Mouse (Mus musculus) midbrain, embryonic 14.5 days (tissue): Measurements from ENCODE around the gene Fam49a. TPM values are rescaled to one million over a fixed set of nuclear protein-coding genes. Genes with fewer than 3 reads are reported as not detected.
A peak's percentile ranks its signal among the peaks of the same experiment; 100 is the strongest.

ENCODE experiments used
- ATAC-seq: fragments of 200-750 bp; cut with Nextera tagmentation; 2 replicates; pipeline ENCODE4 v1.8.0; 2017; ENCODE audit warnings: moderate number of reproducible peaks, moderate library complexity; ENCODE audit not compliant: low FRiP score, low TSS enrichment
- DNase-seq: peaks from one replicate; pipeline ENCODE4 v3.0.0-alpha.2; 2015
- H3K27ac ChIP-seq: fragments of 300-500 bp; sonication (generic); replicated peaks from 2 replicates; pipeline ENCODE4 v1.5.1; 2014; ENCODE audit warnings: mild to moderate bottlenecking, low read depth, low read length, moderate library complexity
- H3K27me3 ChIP-seq: fragments of 300-500 bp; sonication (generic); 2 replicates; pipeline ENCODE4 v1.6.1; 2014; ENCODE audit warnings: low read length, control low read depth, mixed read lengths; ENCODE audit not compliant: control insufficient read depth, insufficient read depth
- H3K36me3 ChIP-seq: fragments of 300-500 bp; sonication (generic); 2 replicates; pipeline ENCODE4 v1.6.1; 2014; ENCODE audit warnings: low read length, control low read depth; ENCODE audit not compliant: control insufficient read depth, insufficient read depth
- H3K4me1 ChIP-seq: fragments of 300-500 bp; sonication (generic); 2 replicates; pipeline ENCODE4 v1.6.1; 2014; ENCODE audit warnings: mild to moderate bottlenecking, antibody characterized with exemption, low read length, control low read depth; ENCODE audit not compliant: control insufficient read depth, insufficient read depth
- H3K4me2 ChIP-seq: fragments of 300-500 bp; sonication (generic); 2 replicates; pipeline ENCODE4 v1.6.1; 2014; ENCODE audit warnings: mild to moderate bottlenecking, low read length, moderate library complexity
- H3K4me3 ChIP-seq: fragments of 300-500 bp; sonication (generic); replicated peaks from 2 replicates; pipeline ENCODE4 v1.5.1; 2014; ENCODE audit warnings: low read depth, low read length
- H3K9ac ChIP-seq: fragments of 300-500 bp; sonication (generic); replicated peaks from 2 replicates; pipeline ENCODE4 v1.6.1; 2014; ENCODE audit warnings: mild to moderate bottlenecking, low read length, moderate library complexity
- H3K9me3 ChIP-seq: fragments of 300-500 bp; sonication (generic); 2 replicates; pipeline ENCODE4 v1.6.1; 2016; ENCODE audit warnings: low read length, control low read depth, mixed read lengths; ENCODE audit not compliant: control insufficient read depth
- WGBS: fragments of 180-500 bp; shearing (Covaris S2); extraction: QIAGEN DNeasy Blood & Tissue Kit; methylation state at CpG from one replicate; pipeline ENCODE4 v1.1.7; 2014; 5-methylcytosine and 5-hydroxymethylcytosine counted together
- polyA plus RNA-seq: library from polyadenylated mRNA; unstranded; fragments of >200 nt; fragmentation: Nextera tagmentation; extraction: Ambion mirVana; gene quantifications from 2 replicates; pipeline ENCODE4 v1.2.1, GENCODE M21; 2014

Fam49a gene
- polyA plus RNA-seq, 1 experiment from 2014 or later: 57.0 TPM

DNA sequence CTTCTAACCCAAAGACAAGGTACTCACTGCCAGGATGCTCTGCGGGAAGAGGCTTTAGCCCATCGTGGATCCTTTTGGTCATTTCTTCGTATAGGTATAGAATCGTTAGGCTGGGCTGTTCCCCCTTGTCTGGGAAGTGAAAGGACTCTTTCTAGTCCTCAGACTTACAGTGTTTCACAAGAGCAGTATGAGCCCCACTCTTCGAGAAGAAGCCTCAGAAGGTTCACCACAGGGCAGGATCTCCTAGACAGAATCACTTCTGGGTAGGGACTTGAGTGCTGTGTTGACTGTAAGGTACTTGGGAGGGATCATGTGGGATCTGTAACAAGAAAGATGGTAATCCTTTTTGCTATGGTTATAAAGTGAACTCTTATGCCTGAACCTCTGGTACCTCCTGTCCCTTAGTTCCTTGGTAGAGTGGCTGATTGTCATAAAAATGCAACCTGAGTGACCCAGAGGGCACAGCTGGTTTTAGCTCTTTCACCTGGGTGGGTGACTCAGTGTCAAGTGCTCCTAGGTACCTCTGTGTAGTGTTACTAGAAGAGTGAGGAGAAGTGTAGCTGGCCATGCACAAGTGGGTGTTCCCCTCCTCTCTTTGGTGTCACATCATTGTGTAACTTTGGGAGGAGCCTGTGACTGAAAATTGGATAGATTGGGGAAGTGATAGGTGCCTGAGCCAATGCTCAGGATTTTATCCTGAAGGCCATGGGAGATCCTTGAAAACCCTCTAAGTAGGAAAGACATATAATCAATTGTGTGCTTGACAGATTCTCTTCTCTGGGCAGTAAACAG is 32.6 kb downstream of the Fam49a start:
- H3K9ac ChIP-seq: no peak overlapping the region
- H3K4me1 ChIP-seq: no peaks in the 10 kb centered on the region
- DNase-seq (no peak), ATAC-seq (no peak)
- H3K27me3 ChIP-seq: no peaks in the 10 kb centered on the region
- no peak overlapping the region for H3K4me3 ChIP-seq
- H3K9me3 ChIP-seq: no peaks in the 10 kb centered on the region
- H3K27ac ChIP-seq: no peak overlapping the region
- 94% methylated on average over 5 of the region's 5 CpGs for WGBS
- H3K4me2 ChIP-seq: no peak overlapping the region
- no peaks in the 10 kb centered on the region for H3K36me3 ChIP-seq

DNA sequence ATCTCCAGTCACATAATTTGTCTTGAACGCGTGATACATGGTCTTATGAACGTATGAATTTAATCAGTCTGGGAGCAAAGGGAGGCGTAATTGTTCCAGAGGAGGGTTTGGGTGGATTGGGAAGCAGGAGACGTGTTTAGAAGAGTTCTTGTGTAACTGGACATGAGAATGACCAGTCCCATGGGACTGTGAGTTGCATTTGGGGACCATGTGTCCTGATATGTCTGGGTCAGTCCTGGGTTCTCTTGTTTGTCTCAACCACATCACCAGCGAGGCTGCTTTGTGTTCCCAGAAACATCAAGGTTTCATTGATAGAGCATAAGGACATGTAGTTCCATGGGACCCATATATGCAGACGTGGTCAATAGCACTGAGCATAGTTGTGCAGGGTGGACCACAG is 36.5 kb downstream of the Fam49a start:
- Histone ChIP-seq H3K9me3 (no peaks in the 10 kb centered on the region), H3K27me3 (no peaks in the 10 kb centered on the region), H3K36me3 (no peaks in the 10 kb centered on the region), H3K4me3 (no peak overlapping the region), H3K9ac (no peak overlapping the region), H3K4me1 (no peaks in the 10 kb centered on the region), H3K27ac (no peak overlapping the region), H3K4me2 (no peak overlapping the region)
- 97% methylated on average over 7 of the region's 7 CpGs for WGBS
- DNase-seq (no peak), ATAC-seq (no peak)

GRCm38 (mm10) chr12:12299303-12299702 is 37.4 kb downstream of the Fam49a start:
- no peaks in the 10 kb centered on the region for H3K9me3 ChIP-seq
- H3K4me2 ChIP-seq: no peak overlapping the region
- no peak overlapping the region for H3K9ac ChIP-seq
- no peaks in the 10 kb centered on the region for H3K4me1 ChIP-seq
- ATAC-seq: no peak
- no peak overlapping the region for H3K27ac ChIP-seq
- no peaks in the 10 kb centered on the region for H3K27me3 ChIP-seq
- no peaks in the 10 kb centered on the region for H3K36me3 ChIP-seq
- DNase-seq: peak; percentile 23
- no peak overlapping the region for H3K4me3 ChIP-seq
- WGBS: 78% methylated on average over 2 of the region's 2 CpGs

GRCm38 (mm10) chr12:12301149-12301548 is 39.2 kb downstream of the Fam49a start:
- Histone ChIP-seq H3K4me3 (no peak overlapping the region), H3K9me3 (no peaks in the 10 kb centered on the region), H3K4me2 (no peak overlapping the region), H3K4me1 (no peaks in the 10 kb centered on the region), H3K27me3 (no peaks in the 10 kb centered on the region), H3K9ac (no peak overlapping the region), H3K36me3 (no peaks in the 10 kb centered on the region), H3K27ac (no peak overlapping the region)
- 89% methylated on average over 2 of the region's 2 CpGs for WGBS
- ATAC-seq: no peak
- DNase-seq: no peak

DNA sequence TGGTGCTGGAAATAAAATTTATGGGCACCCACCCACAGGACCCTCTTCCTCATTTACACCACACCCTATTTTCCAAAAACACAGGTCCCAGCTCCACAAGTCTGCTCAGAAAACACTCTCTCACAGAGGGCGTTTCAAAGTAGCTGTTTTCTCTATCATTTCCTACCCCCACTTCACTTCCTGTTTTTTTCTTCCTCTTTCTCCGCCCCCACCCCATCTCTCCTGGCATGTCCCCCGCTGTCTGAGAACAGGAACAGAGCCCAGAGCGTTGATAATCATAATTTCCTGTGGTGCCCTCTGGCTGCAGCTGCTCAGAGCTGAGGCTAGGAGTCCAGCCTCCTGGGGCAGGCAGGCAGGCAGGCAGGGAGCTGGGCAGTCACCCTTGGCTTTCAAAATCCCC is 39.9 kb downstream of the Fam49a start:
- no peak for ATAC-seq
- 55% methylated on average over 4 of the region's 4 CpGs for WGBS

GRCm38 (mm10) chr12:12306214-12306613 is 44.3 kb downstream of the Fam49a start:
- H3K27ac ChIP-seq: no peak overlapping the region

More for the DNA sequence above, 39.9 kb downstream of the Fam49a start:
- Histone ChIP-seq H3K27me3 (no peaks in the 10 kb centered on the region), H3K36me3 (no peaks in the 10 kb centered on the region), H3K4me3 (no peak overlapping the region), H3K27ac (no peak overlapping the region), H3K4me1 (no peaks in the 10 kb centered on the region), H3K9me3 (no peaks in the 10 kb centered on the region), H3K9ac (no peak overlapping the region), H3K4me2 (no peak overlapping the region)
- no peak for DNase-seq

GRCm38 (mm10) chr12:12306814-12307213 is 44.9 kb downstream of the Fam49a start:
- no peaks in the 10 kb centered on the region for H3K27me3 ChIP-seq
- H3K36me3 ChIP-seq: no peaks in the 10 kb centered on the region
- H3K9ac ChIP-seq: no peak overlapping the region
- DNase-seq (no peak), ATAC-seq (no peak)
- H3K4me3 ChIP-seq: no peak overlapping the region
- H3K9me3 ChIP-seq: no peaks in the 10 kb centered on the region
- 94% methylated on average over 6 of the region's 6 CpGs for WGBS
- no peaks in the 10 kb centered on the region for H3K4me1 ChIP-seq
- H3K4me2 ChIP-seq: no peak overlapping the region
- H3K27ac ChIP-seq: no peak overlapping the region

More at GRCm38 (mm10) chr12:12306214-12306613, 44.3 kb downstream of the Fam49a start:
- 95% methylated on average over 3 of the region's 3 CpGs for WGBS
- DNase-seq: no peak
- H3K27me3 ChIP-seq: no peaks in the 10 kb centered on the region
- H3K4me1 ChIP-seq: no peaks in the 10 kb centered on the region
- no peak overlapping the region for H3K9ac ChIP-seq
- no peak overlapping the region for H3K4me2 ChIP-seq
- no peak for ATAC-seq
- H3K4me3 ChIP-seq: no peak overlapping the region
- no peaks in the 10 kb centered on the region for H3K36me3 ChIP-seq
- no peaks in the 10 kb centered on the region for H3K9me3 ChIP-seq

GRCm38 (mm10) chr12:12307245-12307644 is 45.3 kb downstream of the Fam49a start:
- H3K36me3 ChIP-seq: no peaks in the 10 kb centered on the region
- no peaks in the 10 kb centered on the region for H3K9me3 ChIP-seq
- no peak overlapping the region for H3K9ac ChIP-seq
- H3K4me2 ChIP-seq: no peak overlapping the region
- ATAC-seq: no peak
- WGBS: 89% methylated on average over 8 of the region's 8 CpGs
- no peak overlapping the region for H3K4me3 ChIP-seq
- no peak for DNase-seq
- H3K27me3 ChIP-seq: no peaks in the 10 kb centered on the region
- no peak overlapping the region for H3K27ac ChIP-seq
- no peaks in the 10 kb centered on the region for H3K4me1 ChIP-seq

- no peaks in the 10 kb centered on the region for H3K9me3 ChIP-seq
- H3K4me1 ChIP-seq: peaks cover 10% of the 10 kb centered on the region
- no peaks in the 10 kb centered on the region for H3K27me3 ChIP-seq
- H3K9ac ChIP-seq: no peak overlapping the region
- no peak overlapping the region for H3K4me2 ChIP-seq
- H3K27ac ChIP-seq: no peak overlapping the region
- no peak overlapping the region for H3K4me3 ChIP-seq
- ATAC-seq (no peak), DNase-seq (no peak)
- no peaks in the 10 kb centered on the region for H3K36me3 ChIP-seq
Measured at GRCm38 (mm10) chr12:12313437-12313836, 51.5 kb downstream of the Fam49a start.
